Mouse (Mus musculus): ENCODE results near the gene H2al2a. TPM values are rescaled to one million over a fixed set of nuclear protein-coding genes. Genes with fewer than 3 reads are reported as not detected.
"Not testable (repeated sequence)": the region's sequence is repeated elsewhere in the genome, so short reads cannot be mapped to it uniquely, and the experiment has no call there.

The H2al2a gene
- polyA plus RNA-seq, 2 experiments: not detected

DNA sequence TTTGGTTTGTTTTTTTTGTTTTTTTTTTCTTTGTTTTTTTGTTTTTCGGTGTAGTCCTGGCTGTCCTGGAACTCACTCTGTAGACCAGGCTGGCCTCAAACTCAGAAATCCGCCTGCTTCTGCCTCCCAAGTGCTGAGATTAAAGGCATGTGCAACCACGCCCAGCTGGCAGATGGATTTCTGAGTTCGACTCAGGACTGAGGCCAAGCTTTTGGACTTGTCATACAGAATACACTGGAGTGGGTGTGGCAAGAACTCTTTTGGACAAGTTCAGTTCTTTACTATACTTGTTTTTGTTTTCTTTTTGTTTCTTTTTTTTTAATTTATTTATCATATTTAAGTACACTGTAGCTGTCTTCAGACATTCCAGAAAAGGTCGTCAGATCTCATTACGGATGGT, 18.1 kb downstream of the H2al2a start:
- no peaks in the 10 kb centered on the region for H3K36me3 ChIP-seq (replicated peaks; ENCODE audit: control insufficient read depth, insufficient read depth, low read depth)
- no peaks in the 10 kb centered on the region for H3K4me1 ChIP-seq (replicated peaks; ENCODE audit: control insufficient read depth in 2 of 2, insufficient read depth in 2 of 2, low read length in 1 of 2)
- no peaks in the 10 kb centered on the region for H3K9me3 ChIP-seq (ENCODE audit: control insufficient read depth, low read length)
- 69% methylated on average over 6 of the region's 6 CpGs for WGBS (ENCODE audit: insufficient replicate concordance)
- H3K27me3 ChIP-seq (ENCODE audit: control insufficient read depth, insufficient read depth, low read length): no peaks in the 10 kb centered on the region
- TF ChIP-seq CTCF (IDR thresholded peaks at IDR 0.05; ENCODE audit: low read depth) (no peak), EP300 (IDR thresholded peaks at IDR 0.05; ENCODE audit: low read depth) (no peak)
- no peak overlapping the region for H3K27ac ChIP-seq
- H3K4me3 ChIP-seq (ENCODE audit: insufficient read depth in 1 of 2, low read depth in 2 of 2, low read length in 2 of 2): no peak overlapping the region
- no peak overlapping the region for H3K9ac ChIP-seq (replicated peaks)
- ATAC-seq (ENCODE audit: insufficient read depth): no peak
- no peak overlapping the region for H3K4me2 ChIP-seq (ENCODE audit: low read depth)
- no peak for DNase-seq (ENCODE audit: low read depth in 3 of 3, low spot score in 3 of 3)

DNA sequence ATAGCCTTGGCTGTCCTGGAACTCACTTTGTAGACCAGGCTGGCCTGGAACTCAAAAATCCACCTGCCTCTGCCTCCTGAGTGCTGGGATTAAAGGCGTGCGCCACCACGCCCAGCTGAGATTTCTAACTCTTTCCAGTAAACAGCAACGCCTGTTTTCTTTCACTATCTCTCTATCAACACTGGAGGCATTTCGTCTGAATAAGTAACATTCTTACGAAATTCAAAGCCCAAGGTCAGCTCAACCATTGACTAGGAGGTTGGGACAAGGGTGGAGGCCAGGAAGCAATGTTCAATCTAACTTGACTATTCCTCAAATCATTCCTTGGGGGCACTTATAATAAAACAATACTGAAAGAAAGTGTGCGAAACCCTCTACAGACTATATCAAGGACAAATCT, 18.5 kb downstream of the H2al2a start:
- H3K4me3 ChIP-seq (ENCODE audit: insufficient read depth in 1 of 2, low read depth in 2 of 2, low read length in 2 of 2); ATAC-seq (ENCODE audit: insufficient read depth); H3K27ac ChIP-seq; H3K9me3 ChIP-seq (ENCODE audit: control insufficient read depth, low read length); H3K4me1 ChIP-seq (replicated peaks; ENCODE audit: control insufficient read depth in 2 of 2, insufficient read depth in 2 of 2, low read length in 1 of 2); DNase-seq (ENCODE audit: low read depth in 3 of 3, low spot score in 3 of 3); H3K9ac ChIP-seq (replicated peaks); H3K4me2 ChIP-seq (ENCODE audit: low read depth); H3K36me3 ChIP-seq (replicated peaks; ENCODE audit: control insufficient read depth, insufficient read depth, low read depth); H3K27me3 ChIP-seq (ENCODE audit: control insufficient read depth, insufficient read depth, low read length): not testable (repeated sequence)
- WGBS (ENCODE audit: insufficient replicate concordance): 67% methylated on average over 7 of the region's 7 CpGs

DNA sequence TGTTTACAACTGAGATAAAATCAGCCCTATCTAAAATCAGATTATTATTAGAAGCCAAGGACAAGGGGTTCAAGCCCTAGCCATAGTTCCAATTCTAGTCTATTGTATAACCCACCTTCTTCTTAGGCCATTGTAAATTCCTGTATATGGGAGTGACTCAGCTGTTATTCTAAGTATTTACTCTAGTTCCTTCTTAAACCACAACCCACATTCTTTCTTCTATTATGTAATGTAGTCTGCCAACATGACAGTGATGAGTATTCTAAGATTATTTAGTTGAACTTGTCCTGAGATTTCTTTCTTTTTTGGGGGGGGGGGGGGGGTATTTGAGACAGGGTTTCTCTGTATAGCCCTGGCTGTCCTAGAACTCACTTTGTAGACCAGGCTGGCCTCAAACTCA, 19.1 kb downstream of the H2al2a start:
- H3K4me2 ChIP-seq (ENCODE audit: low read depth); ATAC-seq (ENCODE audit: insufficient read depth); H3K9ac ChIP-seq (replicated peaks); H3K9me3 ChIP-seq (ENCODE audit: control insufficient read depth, low read length); DNase-seq (ENCODE audit: low read depth in 3 of 3, low spot score in 3 of 3); H3K36me3 ChIP-seq (replicated peaks; ENCODE audit: control insufficient read depth, insufficient read depth, low read depth); H3K4me3 ChIP-seq (ENCODE audit: insufficient read depth in 1 of 2, low read depth in 2 of 2, low read length in 2 of 2); H3K27ac ChIP-seq; H3K4me1 ChIP-seq (replicated peaks; ENCODE audit: control insufficient read depth in 2 of 2, insufficient read depth in 2 of 2, low read length in 1 of 2); H3K27me3 ChIP-seq (ENCODE audit: control insufficient read depth, insufficient read depth, low read length): not testable (repeated sequence)

DNA sequence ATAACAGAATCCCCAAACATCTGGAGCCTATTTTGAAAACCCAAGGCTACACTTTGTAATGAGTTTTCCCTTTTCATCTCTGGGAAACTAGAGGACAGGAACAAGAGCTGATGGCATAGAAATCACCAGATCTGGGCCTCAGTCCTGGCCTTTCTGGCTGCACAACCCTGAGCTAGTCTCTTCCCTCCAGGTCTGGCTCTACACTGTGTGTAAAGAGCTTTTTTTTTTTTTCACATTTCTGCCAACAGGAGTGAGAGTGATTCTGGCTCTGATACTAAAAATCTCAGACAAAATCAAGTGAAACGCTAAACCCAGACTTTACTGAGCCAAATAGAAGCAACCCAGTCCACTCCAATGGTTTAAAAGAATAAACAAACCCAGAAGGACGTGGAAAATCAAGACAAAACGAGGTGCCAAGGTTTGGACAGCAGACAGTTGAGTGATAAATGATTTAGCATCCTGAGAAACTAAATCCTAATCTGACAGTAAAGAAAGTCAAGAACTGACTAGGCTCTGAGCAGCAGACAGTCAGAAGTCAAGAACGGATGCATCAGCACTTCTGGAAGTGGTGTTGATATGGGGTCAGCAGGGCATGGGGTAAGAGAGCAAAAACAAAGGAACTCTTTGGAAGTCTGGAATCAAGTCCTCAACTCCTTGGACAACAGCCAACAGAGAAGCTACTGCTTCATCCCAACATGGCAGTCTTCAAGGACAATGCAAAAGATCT, 21.0 kb downstream of the H2al2a start:
- ATAC-seq (ENCODE audit: insufficient read depth) (no peak), DNase-seq (ENCODE audit: low read depth in 3 of 3, low spot score in 3 of 3) (no peak)
- Histone ChIP-seq H3K27ac (no peak overlapping the region), H3K4me2 (ENCODE audit: low read depth) (no peak overlapping the region), H3K36me3 (replicated peaks; ENCODE audit: control insufficient read depth, insufficient read depth, low read depth) (no peaks in the 10 kb centered on the region), H3K4me3 (ENCODE audit: insufficient read depth in 1 of 2, low read depth in 2 of 2, low read length in 2 of 2) (no peak overlapping the region), H3K27me3 (ENCODE audit: control insufficient read depth, insufficient read depth, low read length) (no peaks in the 10 kb centered on the region), H3K9me3 (ENCODE audit: control insufficient read depth, low read length) (no peaks in the 10 kb centered on the region), H3K4me1 (replicated peaks; ENCODE audit: control insufficient read depth in 2 of 2, insufficient read depth in 2 of 2, low read length in 1 of 2) (no peaks in the 10 kb centered on the region), H3K9ac (replicated peaks) (no peak overlapping the region)
- TF ChIP-seq EP300 (IDR thresholded peaks at IDR 0.05; ENCODE audit: low read depth) (no peak), CTCF (IDR thresholded peaks at IDR 0.05; ENCODE audit: low read depth) (no peak)
- 44% methylated on average over 4 of the region's 4 CpGs for WGBS (ENCODE audit: insufficient replicate concordance)

DNA sequence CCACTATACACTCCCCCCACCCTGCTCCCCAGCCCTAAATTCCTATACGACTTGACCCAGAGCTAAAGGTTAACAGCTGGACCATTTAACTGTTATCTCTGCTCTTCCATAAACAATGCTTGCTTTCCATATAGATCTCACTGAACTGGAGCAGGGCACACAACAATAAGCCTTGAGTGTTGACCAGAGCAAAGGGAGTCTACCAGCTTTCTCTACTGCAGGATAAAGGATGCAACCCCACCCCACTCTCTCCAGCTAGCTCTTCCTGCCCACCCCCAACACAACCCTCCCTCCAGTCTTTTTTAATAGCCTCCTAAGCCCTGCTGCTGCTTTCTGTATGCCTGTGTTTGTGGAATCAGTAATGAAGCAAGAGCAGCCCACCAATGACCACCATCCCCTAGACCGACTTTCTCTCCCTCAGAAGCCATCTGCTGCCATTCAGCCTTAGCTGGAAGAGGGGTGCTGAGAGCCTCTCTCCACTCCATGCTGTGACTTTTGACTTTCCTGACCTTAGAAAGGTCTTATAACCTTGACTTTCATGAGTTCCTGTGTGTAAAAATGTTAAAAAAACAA, 22.8 kb downstream of the H2al2a start:
- H3K9me3 ChIP-seq (ENCODE audit: control insufficient read depth, low read length): no peaks in the 10 kb centered on the region
- H3K36me3 ChIP-seq (replicated peaks; ENCODE audit: control insufficient read depth, insufficient read depth, low read depth): no peaks in the 10 kb centered on the region
- no peaks in the 10 kb centered on the region for H3K27me3 ChIP-seq (ENCODE audit: control insufficient read depth, insufficient read depth, low read length)
- TF ChIP-seq EP300 (IDR thresholded peaks at IDR 0.05; ENCODE audit: low read depth) (no peak), CTCF (IDR thresholded peaks at IDR 0.05; ENCODE audit: low read depth) (no peak)
- DNase-seq (ENCODE audit: low read depth in 3 of 3, low spot score in 3 of 3): no peak
- H3K9ac ChIP-seq (replicated peaks): no peak overlapping the region
- no peak overlapping the region for H3K27ac ChIP-seq
- ATAC-seq (ENCODE audit: insufficient read depth): no peak
- no peak overlapping the region for H3K4me2 ChIP-seq (ENCODE audit: low read depth)
- H3K4me3 ChIP-seq (ENCODE audit: insufficient read depth in 1 of 2, low read depth in 2 of 2, low read length in 2 of 2): no peak overlapping the region
- 30% methylated on average over 2 of the region's 2 CpGs for WGBS (ENCODE audit: insufficient replicate concordance)
- H3K4me1 ChIP-seq (replicated peaks; ENCODE audit: control insufficient read depth in 2 of 2, insufficient read depth in 2 of 2, low read length in 1 of 2): no peaks in the 10 kb centered on the region
